8 mouse cellular contexts compared by ENCODE assay signal in genomic region chr11:99147041-99147919, GRCm38 (mm10). TPM values are rescaled to one million over a fixed set of nuclear protein-coding genes. Genes with fewer than 3 reads are reported as not detected.
DNase-seq lines count a peak whose midpoint lies in the region; ATAC-seq lines count a peak whose summit lies in the region.

No protein-coding gene starts in this region.

- no peak for ATAC-seq in midbrain, embryonic 15.5 days (replicated peaks)
- ATAC-seq in forebrain, embryonic 15.5 days (replicated peaks) = peak; percentile 33
- no peak; the same call in 1 of the 2 replicates for ATAC-seq in neural tube, embryonic 13.5 days (ENCODE audit: low read depth)

- DNase-seq in midbrain, embryonic 10.5 days (ENCODE audit: low spot score) = no peak
- DNase-seq in left cerebral cortex, adult 18-20 months (ENCODE audit: low spot score in 2 of 2) = peak; percentile 67 to 77
- no peak for DNase-seq in ovary, postnatal 36 days (ENCODE audit: low spot score)
- no peak for DNase-seq in spleen, postnatal 14 days (ENCODE audit: low spot score in 2 of 2)
- no peak for DNase-seq in gastrocnemius, postnatal 10 days

- no peak overlapping the region; the same call in 1 of the 2 replicates for H3K4me3 ChIP-seq in midbrain, embryonic 10.5 days
- no peak overlapping the region for H3K4me3 ChIP-seq in midbrain, embryonic 15.5 days
- H3K4me3 ChIP-seq in forebrain, embryonic 15.5 days = no peak overlapping the region
- H3K4me3 ChIP-seq in neural tube, embryonic 13.5 days = no peak overlapping the region

- H3K4me2 ChIP-seq in midbrain, embryonic 15.5 days = no peak overlapping the region
- H3K4me2 ChIP-seq in forebrain, embryonic 15.5 days (replicated peaks) = no peak overlapping the region
- H3K4me2 ChIP-seq in neural tube, embryonic 13.5 days = no peak overlapping the region

- WGBS in midbrain, embryonic 10.5 days = 61% methylated on average over 17 of the region's 17 CpGs
- WGBS in midbrain, embryonic 15.5 days = 46% methylated on average over 17 of the region's 17 CpGs
- WGBS in forebrain, embryonic 15.5 days = 52% methylated on average over 17 of the region's 17 CpGs
- WGBS in neural tube, embryonic 13.5 days = 40% methylated on average over 17 of the region's 17 CpGs

- H3K9ac ChIP-seq in midbrain, embryonic 15.5 days = no peak overlapping the region
- H3K9ac ChIP-seq in forebrain, embryonic 15.5 days (replicated peaks) = no peak overlapping the region
- H3K9ac ChIP-seq in neural tube, embryonic 13.5 days = no peak overlapping the region

- H3K9me3 ChIP-seq in midbrain, embryonic 10.5 days (replicated peaks) = no peaks in the 10 kb centered on the region
- H3K9me3 ChIP-seq in midbrain, embryonic 15.5 days = no peaks in the 10 kb centered on the region
- H3K9me3 ChIP-seq in forebrain, embryonic 15.5 days = no peaks in the 10 kb centered on the region
- H3K9me3 ChIP-seq in neural tube, embryonic 13.5 days = no peaks in the 10 kb centered on the region

- no peaks in the 10 kb centered on the region for H3K36me3 ChIP-seq in midbrain, embryonic 10.5 days
- H3K36me3 ChIP-seq in midbrain, embryonic 15.5 days (replicated peaks) = no peaks in the 10 kb centered on the region
- no peaks in the 10 kb centered on the region for H3K36me3 ChIP-seq in forebrain, embryonic 15.5 days
- no peaks in the 10 kb centered on the region for H3K36me3 ChIP-seq in neural tube, embryonic 13.5 days

- peak overlapping the region; percentile 82 for H3K27ac ChIP-seq in midbrain, embryonic 10.5 days (replicated peaks)
- H3K27ac ChIP-seq in midbrain, embryonic 15.5 days = no peak overlapping the region
- peak overlapping the region; percentile 54 for H3K27ac ChIP-seq in forebrain, embryonic 15.5 days (replicated peaks)
- H3K27ac ChIP-seq in neural tube, embryonic 13.5 days (replicated peaks) = peak overlapping the region; percentile 49

- peaks cover 49% of the 10 kb centered on the region for H3K4me1 ChIP-seq in midbrain, embryonic 10.5 days
- H3K4me1 ChIP-seq in midbrain, embryonic 15.5 days = peaks cover 17% of the 10 kb centered on the region
- H3K4me1 ChIP-seq in forebrain, embryonic 15.5 days = peaks cover 29% of the 10 kb centered on the region
- peaks cover 37% of the 10 kb centered on the region for H3K4me1 ChIP-seq in neural tube, embryonic 13.5 days (replicated peaks)

- peaks cover 7% of the 10 kb centered on the region; the same call in 1 of the 2 replicates for H3K27me3 ChIP-seq in midbrain, embryonic 10.5 days (ENCODE audit: low read depth, poor library complexity, severe bottlenecking)
- H3K27me3 ChIP-seq in midbrain, embryonic 15.5 days (replicated peaks) = no peaks in the 10 kb centered on the region
- no peaks in the 10 kb centered on the region for H3K27me3 ChIP-seq in forebrain, embryonic 15.5 days
- H3K27me3 ChIP-seq in neural tube, embryonic 13.5 days = no peaks in the 10 kb centered on the region

RNA-seq across cellular contexts. Expression of gene Ccr7, which starts 7.6 kb away (rescaled TPM):
- 0.14 TPM in 1 of 2 replicates, not detected in the other for polyA plus RNA-seq in midbrain, embryonic 10.5 days (2016; fragmentation: Nextera tagmentation; extraction: Ambion mirVana)
- polyA plus RNA-seq in midbrain, embryonic 15.5 days (2015; fragmentation: Nextera tagmentation; extraction: Ambion mirVana) = 0.09 TPM in 1 of 2 replicates, not detected in the other
- not detected in 2 replicates for polyA plus RNA-seq in forebrain, embryonic 15.5 days (2015; fragmentation: Nextera tagmentation; extraction: Ambion mirVana)
- under 1 TPM in 1 of 2 experiments, not detected in 1; 0.49 TPM for total RNA-seq in left cerebral cortex, adult 18-20 months (2021)
- not detected in 2 replicates for polyA plus RNA-seq in neural tube, embryonic 13.5 days (2015; fragmentation: Nextera tagmentation; extraction: Ambion mirVana)
- total RNA-seq in gastrocnemius, postnatal 10 days (2021) = under 1 TPM; 0.14 to 0.23 TPM

RNA-seq across cellular contexts. Expression of gene Tns4, which starts 58.2 kb away (rescaled TPM):
- polyA plus RNA-seq in midbrain, embryonic 10.5 days (2016; fragmentation: Nextera tagmentation; extraction: Ambion mirVana) = 0.55 and 0.84 TPM in 2 replicates
- polyA plus RNA-seq in midbrain, embryonic 15.5 days (2015; fragmentation: Nextera tagmentation; extraction: Ambion mirVana) = 0.09 TPM in 1 of 2 replicates, not detected in the other
- polyA plus RNA-seq in forebrain, embryonic 15.5 days (2015; fragmentation: Nextera tagmentation; extraction: Ambion mirVana) = 0.09 TPM in 1 of 2 replicates, not detected in the other
- under 1 TPM; 0.14 to 0.16 TPM for total RNA-seq in left cerebral cortex, adult 18-20 months (2021)
- polyA plus RNA-seq in neural tube, embryonic 13.5 days (2015; fragmentation: Nextera tagmentation; extraction: Ambion mirVana) = 0.40 TPM in 1 of 2 replicates, not detected in the other
- not detected for total RNA-seq in gastrocnemius, postnatal 10 days (2021)

Comparison
In these comparisons a context has a peak if more than half of its experiments do, and no peak if none do; other contexts are left out.
1. DNase-seq: peak in left cerebral cortex, adult 18-20 months (2 of 2); none in midbrain, embryonic 10.5 days (single experiment), ovary, postnatal 36 days (single experiment), spleen, postnatal 14 days (0 of 2) and gastrocnemius, postnatal 10 days (single experiment).